Mouse (Mus musculus) liver, adult 2 months (tissue): ENCODE data around the gene Gm20671.
"Not testable (repeated sequence)": the region's sequence is repeated elsewhere in the genome, so short reads cannot be mapped to it uniquely, and the experiment has no call there.

ENCODE experiments used
- CTCF ChIP-seq: fragments of 200-500 bp; IDR thresholded peaks from 2 replicates; pipeline ENCODE4 v1.5.1; 2011; ENCODE audit warnings: low read depth, low read length, control low read depth
- POLR2A ChIP-seq: fragments of 200-500 bp; IDR thresholded peaks from 2 replicates; pipeline ENCODE4 v1.6.1; 2011; ENCODE audit warnings: low read length, control low read depth; ENCODE audit not compliant: insufficient read depth; ENCODE audit errors: extremely low read depth

- not testable (repeated sequence) for TF ChIP-seq POLR2A, CTCF
Observed at GRCm38 (mm10) chr5:32855274-32855673, 28.4 kb upstream of the Gm20671 start.
